Mouse (Mus musculus): ENCODE results near the gene Creb5.
A peak's percentile ranks its signal among the peaks of the same experiment; 100 is the strongest.

Creb5 gene

DNA sequence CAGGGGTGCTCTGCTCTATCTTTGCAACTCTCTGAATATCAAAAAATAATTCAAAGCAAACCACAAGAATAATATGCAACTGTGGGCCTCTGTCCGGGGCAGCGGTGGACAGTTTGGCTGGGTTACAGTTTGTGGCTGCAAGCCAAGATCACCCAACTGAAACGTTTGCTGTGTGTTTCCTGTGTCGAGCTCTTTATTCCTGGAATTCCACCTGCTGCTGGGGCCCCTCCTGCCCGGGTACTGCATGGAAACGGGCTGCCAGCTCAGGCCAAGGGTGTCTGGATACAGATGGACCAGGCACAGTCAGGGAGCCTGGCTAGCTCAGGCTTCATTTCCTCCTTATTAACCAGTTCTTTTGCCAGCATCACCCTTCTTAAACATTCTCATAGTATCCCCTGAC, 269.0 kb downstream of the Creb5 start:
- no peak for DNase-seq

DNA sequence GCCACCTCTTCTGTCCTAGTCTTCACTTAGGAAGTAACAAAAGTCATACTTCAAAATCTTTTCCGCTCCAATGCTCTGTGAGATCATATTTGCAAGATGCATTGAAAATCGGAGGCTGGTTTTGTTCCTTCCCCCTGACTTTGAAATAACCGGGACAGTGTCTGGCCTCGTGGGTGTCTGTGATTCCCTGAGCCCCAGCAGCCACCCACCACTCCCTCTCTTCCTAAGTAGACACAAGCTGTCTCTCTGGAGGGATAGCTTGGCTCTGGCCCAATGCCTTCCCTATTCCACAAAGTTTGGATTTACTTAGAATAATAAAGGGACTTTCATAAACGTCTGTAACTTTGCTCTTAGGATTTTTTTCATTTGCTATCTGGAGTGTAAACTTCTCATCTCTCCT, 273.9 kb downstream of the Creb5 start:
- DNase-seq = no peak

DNA sequence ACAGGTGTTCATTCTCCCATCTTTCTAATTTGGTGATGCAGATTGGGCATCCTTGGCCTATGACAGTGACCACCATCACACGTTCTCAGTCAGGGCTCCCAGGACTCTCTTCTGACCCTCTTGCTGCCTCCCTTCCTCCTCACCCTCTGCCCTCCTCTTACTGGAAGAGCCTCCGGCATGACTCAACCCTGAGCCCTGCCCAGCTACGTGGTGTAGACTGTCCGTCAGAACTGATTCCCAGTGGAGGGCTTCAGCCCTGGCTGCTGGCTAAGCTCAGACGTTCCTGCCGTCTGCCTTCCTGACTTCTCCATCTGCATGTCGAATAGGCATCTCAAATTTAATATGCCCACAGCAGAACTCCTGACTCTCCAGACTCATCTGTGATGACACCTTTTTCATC, 275.5 kb downstream of the Creb5 start:
- DNase-seq = no peak

DNA sequence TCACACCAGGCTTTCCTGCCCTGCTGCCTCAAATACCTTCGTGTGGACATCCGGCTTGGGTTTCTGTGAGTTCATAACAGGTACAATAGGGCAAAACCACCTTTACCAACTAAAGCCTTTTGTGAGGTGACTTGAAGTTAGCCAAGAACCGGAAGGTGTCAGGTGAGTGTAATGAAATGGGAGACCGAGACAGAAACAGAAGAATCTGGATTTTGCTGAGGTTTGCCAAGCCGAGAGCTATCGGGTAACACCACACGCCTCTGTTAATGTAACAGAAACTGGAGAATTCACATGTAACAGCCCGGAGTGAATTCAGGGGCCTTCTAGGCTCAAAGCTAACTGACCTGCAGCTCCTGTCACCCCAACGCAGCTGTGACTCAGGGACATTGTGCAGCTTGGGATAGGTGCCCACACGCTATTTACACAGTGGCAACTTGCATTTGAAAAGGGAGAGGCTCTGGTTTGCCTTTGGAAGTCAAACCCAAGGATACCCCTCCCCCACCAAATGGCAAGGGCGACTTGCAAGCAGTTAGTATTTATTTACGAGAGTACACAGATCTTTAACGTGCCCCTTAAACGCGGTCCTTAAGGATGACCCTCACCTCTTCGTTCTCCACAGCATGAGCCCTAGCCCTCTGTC, 276.6 kb downstream of the Creb5 start:
- no peak for DNase-seq

GRCm38 (mm10) chr6:53569436-53569835, 282.4 kb downstream of the Creb5 start:
- DNase-seq = no peak

DNA sequence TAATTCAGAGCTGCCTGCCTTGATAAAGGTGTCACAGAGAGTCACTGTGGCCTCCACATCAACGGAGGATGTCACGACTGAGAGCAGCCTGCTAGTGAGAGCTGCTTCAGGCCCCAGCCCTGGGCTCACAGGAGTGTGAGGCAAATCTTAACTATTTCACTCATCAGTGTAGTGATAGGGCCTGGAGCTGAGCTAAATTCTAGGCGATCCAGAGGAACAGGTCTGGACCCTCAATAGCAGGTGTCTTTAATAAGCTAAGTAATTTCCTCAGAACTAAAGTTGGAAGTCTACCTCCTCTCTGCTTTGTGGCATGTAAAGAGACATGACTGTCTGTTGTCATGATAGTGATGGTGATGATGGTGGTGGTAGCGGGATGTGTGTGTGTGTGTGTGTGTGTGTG, 283.8 kb downstream of the Creb5 start:
- no peak for DNase-seq

GRCm38 (mm10) chr6:53571571-53572122, 284.6 kb downstream of the Creb5 start:
- no peak for DNase-seq

DNA sequence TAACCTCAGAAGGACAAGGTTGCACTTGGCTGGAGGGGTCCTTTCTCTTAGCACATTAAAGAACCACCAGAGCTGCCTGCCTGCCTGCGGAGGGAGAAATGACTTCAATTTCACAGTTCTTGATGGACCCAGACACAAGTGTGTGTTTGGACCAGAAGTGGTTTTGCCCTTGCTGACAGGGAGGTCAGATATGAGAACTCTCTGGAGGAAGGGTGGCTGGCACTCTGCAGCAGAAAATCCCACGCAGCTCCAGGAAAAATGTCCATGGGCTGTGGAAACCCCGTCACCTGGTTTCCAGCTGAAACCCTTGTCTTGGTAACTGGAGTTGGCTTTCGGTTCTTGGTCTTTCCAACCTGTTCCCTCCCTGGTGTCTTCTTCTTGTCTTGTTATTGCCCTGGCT, 285.4 kb downstream of the Creb5 start:
- no peak for DNase-seq

GRCm38 (mm10) chr6:53572979-53573710, 286.1 kb downstream of the Creb5 start:
- no peak for DNase-seq

- no peak for DNase-seq
These were observed 286.6 kb downstream of the Creb5 start for GRCm38 (mm10) chr6:53573711-53574065.

DNA sequence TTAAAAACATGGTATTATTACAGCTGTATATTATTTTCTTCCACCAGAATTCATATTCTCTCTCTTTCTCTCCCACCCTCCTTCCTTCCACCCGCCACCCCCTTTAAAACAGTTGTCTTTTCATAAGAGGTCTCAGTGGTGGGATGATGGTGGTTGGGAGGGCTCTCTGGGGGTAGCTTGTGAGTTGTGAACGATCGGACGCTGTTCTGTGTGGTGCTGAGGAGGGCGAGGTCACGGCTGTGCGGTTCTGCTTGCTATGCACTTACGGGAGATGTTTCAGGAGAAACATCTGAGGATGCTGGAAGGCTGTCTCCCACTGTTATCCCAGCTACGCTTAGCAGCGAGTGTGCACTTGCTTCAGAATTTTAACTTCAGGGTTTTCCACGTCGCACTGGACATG, 287.0 kb downstream of the Creb5 start:
- DNase-seq = no peak

- no peak for DNase-seq
These were observed 288.1 kb downstream of the Creb5 start for GRCm38 (mm10) chr6:53575191-53575590.

DNA sequence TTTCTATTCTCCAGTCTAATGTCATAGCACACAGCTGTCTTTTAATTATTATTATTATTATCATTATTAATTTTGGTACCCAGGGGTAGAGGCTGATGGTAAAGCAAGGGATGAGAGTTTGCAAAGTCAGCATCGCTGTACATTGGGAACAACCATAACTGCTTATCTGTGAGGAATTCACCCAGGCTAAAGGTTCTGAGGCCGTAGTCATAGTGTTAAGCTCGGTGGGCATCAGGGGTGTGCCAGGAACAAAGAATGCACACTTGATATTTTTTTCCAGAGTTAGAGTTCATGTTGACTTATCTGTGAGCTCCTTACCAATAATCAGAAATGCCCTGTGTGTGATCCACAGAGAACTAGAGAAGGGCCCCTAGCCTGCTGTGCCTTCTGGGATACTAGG, 288.8 kb downstream of the Creb5 start:
- DNase-seq = no peak

GRCm38 (mm10) chr6:53576841-53577240, 289.8 kb downstream of the Creb5 start:
- no peak for DNase-seq

- no peak for DNase-seq
These were observed 290.7 kb downstream of the Creb5 start for GRCm38 (mm10) chr6:53577776-53578175.

DNA sequence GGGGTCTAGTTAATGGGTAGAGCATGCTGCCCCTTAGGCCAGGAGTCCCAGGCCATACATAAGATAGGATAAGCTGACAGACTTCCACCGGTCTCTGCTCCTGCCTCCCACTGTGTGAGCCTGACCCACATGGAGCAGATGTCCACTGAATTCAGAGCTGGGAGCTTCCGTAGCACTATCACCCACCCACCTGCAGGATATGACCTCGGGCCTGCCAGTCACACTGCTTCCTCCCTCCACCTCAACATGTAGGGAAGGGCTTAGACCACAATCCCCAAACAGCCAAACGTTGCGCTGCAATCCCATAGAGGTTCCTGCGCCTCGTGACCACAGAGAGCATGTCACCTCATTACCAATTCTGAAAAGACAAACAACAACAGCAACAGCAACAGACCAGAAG, 293.3 kb downstream of the Creb5 start:
- no peak for DNase-seq

DNA sequence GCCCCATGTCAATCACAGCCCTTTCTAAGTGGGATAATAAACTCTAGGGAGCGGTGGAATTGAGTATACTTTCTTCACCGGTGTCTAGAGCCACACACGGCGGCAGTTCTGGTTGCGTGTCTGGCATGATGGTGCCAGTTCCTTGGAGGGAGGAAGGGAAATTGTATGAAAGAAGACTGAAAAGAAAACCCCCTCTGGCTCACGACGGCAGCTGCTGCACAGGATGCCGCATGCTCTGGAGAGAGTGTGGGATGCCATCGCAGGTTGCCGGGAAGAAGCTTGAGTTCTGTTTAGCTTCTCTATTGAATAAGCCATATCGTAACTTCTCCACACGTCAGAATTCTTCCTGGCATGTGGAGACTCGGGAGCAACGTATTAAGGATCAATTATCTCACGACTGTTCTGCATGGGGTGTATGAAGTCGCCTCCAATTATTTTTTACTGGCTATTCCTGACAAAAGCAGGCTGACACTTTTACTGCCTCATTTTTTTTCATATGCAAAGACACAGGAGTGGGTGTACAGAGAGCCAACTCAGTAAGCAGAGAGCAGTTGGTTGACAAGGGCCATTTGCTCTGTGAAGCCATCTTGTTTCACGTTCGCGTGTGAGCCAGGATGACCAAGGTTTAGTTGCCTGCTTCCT, 296.3 kb downstream of the Creb5 start:
- no peak for DNase-seq

DNA sequence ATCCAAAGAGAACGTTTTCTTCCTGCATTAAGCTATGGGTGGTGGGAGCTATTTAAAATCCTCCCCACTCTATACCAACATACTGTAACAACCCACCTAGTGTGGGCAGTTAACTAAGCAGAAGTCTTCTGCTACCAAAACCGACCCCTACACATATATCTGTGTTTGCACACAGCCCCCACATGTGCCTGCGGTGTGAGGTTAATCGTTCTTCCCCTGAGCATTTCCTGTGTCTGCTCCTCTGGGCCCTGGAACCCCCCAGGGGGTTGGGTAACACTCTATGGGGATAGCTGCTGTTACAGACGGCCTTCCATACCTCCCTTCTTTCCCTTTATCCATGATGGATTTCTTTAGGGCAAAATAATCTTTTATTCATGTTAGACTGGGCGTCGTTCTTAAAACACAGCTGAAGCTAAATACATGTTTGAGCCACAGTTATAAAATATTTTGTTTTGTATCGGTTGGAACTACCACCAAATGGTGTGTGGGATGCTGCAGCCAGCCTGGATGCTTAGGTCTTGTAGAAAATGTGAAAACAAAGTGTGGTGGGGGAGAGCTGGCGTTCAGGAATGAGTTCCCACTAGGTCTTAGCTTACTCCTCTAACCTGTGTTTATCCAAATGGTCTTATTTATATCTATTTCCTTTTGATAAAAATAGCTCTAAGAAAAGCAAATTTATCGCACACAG, 297.8 kb downstream of the Creb5 start:
- DNase-seq = peak; percentile 60

DNA sequence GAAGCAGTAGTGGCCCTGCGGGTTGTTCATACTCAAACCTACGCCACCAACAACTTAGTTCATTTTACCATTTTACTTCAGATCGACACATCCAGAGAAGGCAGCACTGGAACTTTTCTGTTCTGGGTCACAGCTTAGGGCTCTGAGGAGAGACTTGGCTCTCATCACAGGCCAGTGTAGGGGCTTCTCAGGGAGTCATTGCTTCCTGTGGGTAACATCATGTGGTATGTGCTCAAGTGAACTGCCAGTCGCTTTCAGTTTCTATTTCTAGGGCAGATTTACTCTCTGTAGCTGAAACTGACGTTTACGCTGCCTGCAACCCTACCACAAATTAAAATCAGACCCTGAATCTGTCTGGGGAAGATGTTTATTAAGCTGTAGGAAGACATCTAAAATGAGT, 302.7 kb downstream of the Creb5 start:
- DNase-seq = peak; percentile 49

DNA sequence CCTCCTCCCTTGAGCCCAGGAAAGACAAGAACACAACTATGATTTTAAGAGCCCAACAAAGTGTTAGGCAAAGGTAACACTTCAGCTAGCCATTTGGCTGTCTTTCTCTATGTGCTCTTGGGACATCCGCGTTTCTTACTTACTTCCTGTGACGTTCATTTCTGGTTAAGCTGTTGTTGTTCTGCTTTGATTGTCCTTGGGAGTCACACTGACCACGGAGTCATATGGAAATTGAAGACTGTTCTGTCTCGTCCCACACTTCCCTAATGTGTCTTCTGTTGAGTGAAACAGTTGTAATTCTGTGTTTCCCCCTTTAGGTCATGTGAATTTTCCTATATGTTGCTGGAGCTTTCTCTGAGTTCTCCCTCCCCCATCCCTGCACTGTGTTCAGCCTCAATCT, 305.2 kb downstream of the Creb5 start:
- no peak for DNase-seq

GRCm38 (mm10) chr6:53593603-53594002, 306.5 kb downstream of the Creb5 start:
- no peak for DNase-seq

GRCm38 (mm10) chr6:53594316-53594715, 307.2 kb downstream of the Creb5 start:
- DNase-seq = no peak

DNA sequence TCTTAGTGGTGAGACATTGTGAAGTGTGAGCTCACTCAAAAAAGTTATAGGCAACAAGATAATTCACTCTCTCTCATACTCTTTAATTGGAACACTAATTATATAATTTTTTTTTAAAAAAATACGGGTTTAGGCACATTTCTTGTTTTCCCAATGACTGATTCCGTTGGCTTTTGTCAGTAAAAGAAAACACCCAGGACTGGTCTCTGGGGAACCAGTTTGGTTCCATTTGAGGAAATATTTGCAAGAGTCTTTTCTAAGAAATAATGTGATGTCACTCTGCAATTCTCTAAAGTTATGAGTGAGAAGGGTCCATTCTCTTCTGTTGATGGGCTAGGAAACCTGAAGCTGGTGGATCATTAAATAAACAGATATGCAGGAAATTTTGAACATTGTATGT, 309.3 kb downstream of the Creb5 start:
- DNase-seq = no peak

- DNase-seq = no peak
These were observed 316.0 kb downstream of the Creb5 start for GRCm38 (mm10) chr6:53603041-53603440.
